Mouse (Mus musculus) erythroblast, embryonic 14.5 days (primary cell): ENCODE measurements around the gene Itgb1bp1.

Source experiments
- GATA1 ChIP-seq: IDR thresholded peaks from 2 replicates; pipeline ENCODE4 v1.6.1; 2012; ENCODE audit warnings: low read length, inconsistent platforms, mixed read lengths
- TAL1 ChIP-seq: IDR thresholded peaks from 3 replicates; pipeline ENCODE4 v1.6.1; 2012; ENCODE audit warnings: low read length, inconsistent platforms, mixed read lengths

- TF ChIP-seq TAL1 (no peak), GATA1 (no peak)
Observed at GRCm38 (mm10) chr12:21286243-21286622, at the start of gene Itgb1bp1.
